Mouse (Mus musculus): Measurements from ENCODE around the gene A530016L24Rik. TPM values are rescaled to one million over a fixed set of nuclear protein-coding genes. Genes with fewer than 3 reads are reported as not detected.

Gene A530016L24Rik
- polyA plus RNA-seq, 1 experiment from 2014 or later: 0.13 TPM

DNA sequence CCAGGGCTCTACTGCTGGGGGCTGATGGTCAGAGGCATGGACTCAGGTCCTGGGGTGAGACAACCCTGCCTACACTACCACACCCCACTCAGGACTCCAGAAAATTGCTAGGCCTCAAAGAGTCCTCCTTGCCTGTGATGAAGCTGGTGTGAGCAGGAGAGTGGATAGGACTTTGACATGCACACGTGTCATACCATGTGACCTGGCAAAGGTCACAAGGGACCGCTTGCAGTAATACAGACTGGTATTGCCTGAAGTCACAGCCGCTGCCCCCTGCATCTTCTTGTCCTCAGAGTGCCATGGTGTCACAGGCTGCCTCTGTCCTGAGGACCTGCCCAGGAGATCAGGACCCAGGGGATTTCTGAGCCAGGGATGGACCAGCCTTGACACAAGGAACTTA, 24.7 kb upstream of the A530016L24Rik start:
- Histone ChIP-seq H3K4me2 (replicated peaks) (no peak overlapping the region), H3K9me3 (replicated peaks) (no peaks in the 10 kb centered on the region), H3K9ac (no peak overlapping the region), H3K4me3 (no peak overlapping the region), H3K36me3 (no peaks in the 10 kb centered on the region), H3K4me1 (peaks cover 20% of the 10 kb centered on the region), H3K27ac (no peak overlapping the region), H3K27me3 (peaks cover 10% of the 10 kb centered on the region; the same call in 1 of the 2 replicates)
- WGBS: 78% methylated on average over 3 of the region's 3 CpGs
- no peak for ATAC-seq (ENCODE audit: low FRiP score)

DNA sequence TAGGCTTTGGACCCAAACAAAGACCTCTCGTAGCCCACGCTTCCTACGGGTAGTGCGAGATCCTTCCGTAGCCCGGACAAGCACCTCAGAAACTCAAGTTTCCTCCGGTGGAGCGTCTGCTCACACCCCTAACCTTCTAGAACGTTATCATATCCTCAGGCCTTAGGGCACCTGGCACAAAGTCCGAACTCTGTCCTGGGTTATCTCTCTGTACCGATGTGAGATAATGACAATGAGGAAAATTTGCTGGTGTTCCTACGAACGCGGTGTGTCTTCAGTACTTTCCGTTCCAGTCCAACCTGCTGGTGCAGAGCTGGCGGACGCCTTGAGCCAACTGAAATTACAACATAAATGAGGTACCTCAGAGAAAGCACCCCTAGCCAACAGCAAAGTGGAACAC, 23.3 kb upstream of the A530016L24Rik start:
- Histone ChIP-seq H3K4me1 (peaks cover 31% of the 10 kb centered on the region), H3K36me3 (no peaks in the 10 kb centered on the region), H3K9me3 (replicated peaks) (no peaks in the 10 kb centered on the region), H3K4me2 (replicated peaks) (no peak overlapping the region), H3K9ac (no peak overlapping the region), H3K27me3 (peaks cover 6% of the 10 kb centered on the region), H3K4me3 (no peak overlapping the region), H3K27ac (no peak overlapping the region)
- WGBS: 90% methylated on average over 17 of the region's 17 CpGs
- no peak for ATAC-seq (ENCODE audit: low FRiP score)

DNA sequence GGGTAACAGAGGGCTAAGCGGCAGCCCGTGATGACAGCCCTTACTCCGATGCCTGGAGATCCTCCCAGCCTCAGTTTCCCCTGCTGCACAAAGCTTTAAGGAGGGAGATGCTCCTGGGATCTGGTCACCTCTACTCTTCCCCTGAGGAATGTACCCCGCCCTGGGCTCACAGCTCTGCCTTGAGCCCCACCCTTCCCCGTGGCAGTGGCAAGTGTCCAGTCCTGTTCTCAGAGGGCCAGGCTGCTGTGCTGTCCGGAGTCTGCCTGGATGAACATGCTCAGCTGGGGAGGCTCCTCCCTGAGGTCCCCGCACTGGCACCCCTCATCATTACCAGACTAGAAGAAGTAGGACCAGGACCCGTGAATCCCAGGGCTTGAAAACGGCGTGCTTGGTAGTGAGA, 21.9 kb upstream of the A530016L24Rik start:
- H3K27ac ChIP-seq: no peak overlapping the region
- H3K4me2 ChIP-seq (replicated peaks): no peak overlapping the region
- H3K4me3 ChIP-seq: no peak overlapping the region
- H3K4me1 ChIP-seq: peaks cover 32% of the 10 kb centered on the region
- WGBS: 81% methylated on average over 10 of the region's 10 CpGs
- H3K36me3 ChIP-seq: no peaks in the 10 kb centered on the region
- no peaks in the 10 kb centered on the region for H3K9me3 ChIP-seq (replicated peaks)
- no peak for ATAC-seq (ENCODE audit: low FRiP score)
- peaks cover 20% of the 10 kb centered on the region for H3K27me3 ChIP-seq
- 0 out of 2 replicates have a peak overlapping the region, but pooled peaks have one; percentile 4 for H3K9ac ChIP-seq

DNA sequence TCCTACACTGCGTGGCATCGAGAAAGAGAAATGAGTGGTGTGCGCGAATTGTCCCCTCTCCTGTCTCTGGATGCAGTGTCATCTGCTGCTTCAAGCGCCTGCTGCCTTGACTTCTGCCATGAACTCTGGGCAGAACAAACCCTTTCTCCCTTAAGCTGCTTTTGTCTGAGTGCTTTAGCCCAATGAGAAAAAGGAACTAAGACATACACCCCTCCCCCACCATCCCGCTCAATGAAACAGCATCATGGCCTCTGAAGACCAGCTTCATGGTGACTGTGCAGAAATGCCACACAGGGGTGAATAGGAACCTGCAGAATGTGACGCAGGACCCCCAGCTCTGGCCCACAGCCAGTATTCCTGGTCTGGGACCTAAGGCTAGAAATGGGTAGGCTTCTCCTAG, 19.9 kb upstream of the A530016L24Rik start:
- no peaks in the 10 kb centered on the region for H3K9me3 ChIP-seq (replicated peaks)
- WGBS: 85% methylated on average over 7 of the region's 7 CpGs
- H3K36me3 ChIP-seq: no peaks in the 10 kb centered on the region
- no peak overlapping the region for H3K9ac ChIP-seq
- peaks cover 35% of the 10 kb centered on the region for H3K27me3 ChIP-seq
- no peak for ATAC-seq (ENCODE audit: low FRiP score)
- peaks cover 28% of the 10 kb centered on the region for H3K4me1 ChIP-seq
- H3K4me2 ChIP-seq (replicated peaks): no peak overlapping the region
- no peak overlapping the region for H3K4me3 ChIP-seq
- H3K27ac ChIP-seq: peak overlapping the region; percentile 12; the same call in 1 of the 2 replicates

DNA sequence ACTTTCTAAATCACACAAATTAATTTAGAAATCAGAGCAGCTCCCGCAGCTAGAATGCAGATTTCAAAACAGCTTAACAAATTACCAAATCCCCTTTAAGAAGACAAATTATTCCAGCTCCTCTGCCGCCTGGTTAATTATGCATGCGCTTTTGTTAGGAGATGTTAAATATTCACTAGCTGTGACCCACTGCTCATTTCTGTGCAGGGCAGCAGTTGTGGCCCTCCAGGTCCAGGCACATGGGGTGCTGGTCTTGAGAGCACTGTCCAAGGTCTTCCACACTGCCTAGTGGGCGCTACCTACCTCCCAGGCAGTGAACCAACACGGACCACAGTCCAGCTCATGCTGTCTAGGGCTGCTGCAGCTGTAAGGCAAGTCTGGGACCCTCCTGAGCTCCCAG, 19.0 kb upstream of the A530016L24Rik start:
- WGBS: 43% methylated on average over 5 of the region's 5 CpGs
- no peak overlapping the region for H3K9ac ChIP-seq
- peaks cover 42% of the 10 kb centered on the region for H3K27me3 ChIP-seq
- no peak overlapping the region for H3K4me3 ChIP-seq
- H3K36me3 ChIP-seq: no peaks in the 10 kb centered on the region
- no peaks in the 10 kb centered on the region for H3K9me3 ChIP-seq (replicated peaks)
- peaks cover 28% of the 10 kb centered on the region for H3K4me1 ChIP-seq
- peak overlapping the region; percentile 12 for H3K27ac ChIP-seq
- H3K4me2 ChIP-seq (replicated peaks): no peak overlapping the region
- peak; percentile 42 for ATAC-seq (ENCODE audit: low FRiP score)

DNA sequence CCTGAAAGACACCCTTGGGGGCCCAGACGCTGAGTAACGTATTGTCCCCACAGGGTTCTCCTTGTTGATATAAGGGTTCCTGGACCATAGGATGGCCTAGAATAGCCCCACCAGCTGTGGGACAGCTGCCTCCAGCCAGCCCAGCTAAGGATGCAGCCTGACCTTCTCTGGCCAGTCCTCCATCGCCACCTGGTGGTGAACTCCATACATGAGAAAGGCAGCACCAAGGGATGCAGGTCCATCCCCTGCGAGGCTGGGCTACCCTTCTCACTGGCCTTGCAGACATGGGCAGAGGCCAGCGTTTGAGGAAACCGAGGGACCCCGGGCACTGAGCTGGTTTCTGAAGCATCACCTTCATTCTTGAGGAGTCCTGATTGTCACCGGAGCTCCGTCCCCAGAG, 15.5 kb upstream of the A530016L24Rik start:
- Histone ChIP-seq H3K9me3 (replicated peaks) (no peaks in the 10 kb centered on the region), H3K36me3 (no peaks in the 10 kb centered on the region), H3K27ac (no peak overlapping the region), H3K4me2 (replicated peaks) (no peak overlapping the region), H3K4me3 (no peak overlapping the region), H3K4me1 (peaks cover 17% of the 10 kb centered on the region), H3K9ac (no peak overlapping the region), H3K27me3 (peaks cover 57% of the 10 kb centered on the region)
- ATAC-seq (ENCODE audit: low FRiP score): peak; percentile 71
- WGBS: 24% methylated on average over 9 of the region's 9 CpGs

DNA sequence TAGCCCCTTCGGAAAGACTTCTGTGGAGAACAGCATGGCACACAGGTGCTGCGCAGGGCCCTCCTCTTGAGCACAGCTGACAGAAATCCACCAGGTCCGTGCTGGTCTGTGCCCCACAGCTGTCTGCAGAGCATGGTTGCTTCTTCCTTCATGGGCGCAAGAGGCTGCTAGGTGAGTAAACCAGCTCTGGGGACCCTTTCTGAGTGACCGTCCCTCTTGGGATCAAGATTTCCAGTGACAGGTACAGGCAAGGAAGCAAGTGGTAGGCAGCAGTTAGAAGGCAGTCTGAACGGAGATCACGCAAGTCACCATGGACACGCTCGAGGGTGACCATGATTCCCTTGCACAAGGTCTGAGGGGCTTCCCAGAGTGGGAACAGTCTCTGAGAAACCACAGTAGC, 287 bp downstream of the A530016L24Rik start:
- H3K36me3 ChIP-seq: no peaks in the 10 kb centered on the region
- no peak for ATAC-seq (ENCODE audit: low FRiP score)
- H3K4me2 ChIP-seq (replicated peaks): no peak overlapping the region
- H3K9ac ChIP-seq: no peak overlapping the region
- 90% methylated on average over 9 of the region's 9 CpGs for WGBS
- H3K9me3 ChIP-seq (replicated peaks): no peaks in the 10 kb centered on the region
- no peak overlapping the region for H3K27ac ChIP-seq
- H3K4me1 ChIP-seq: peaks cover 17% of the 10 kb centered on the region
- H3K4me3 ChIP-seq: no peak overlapping the region
- 0 out of 2 replicates have a peak, but pooled peaks cover 2% of the 10 kb centered on the region for H3K27me3 ChIP-seq

DNA sequence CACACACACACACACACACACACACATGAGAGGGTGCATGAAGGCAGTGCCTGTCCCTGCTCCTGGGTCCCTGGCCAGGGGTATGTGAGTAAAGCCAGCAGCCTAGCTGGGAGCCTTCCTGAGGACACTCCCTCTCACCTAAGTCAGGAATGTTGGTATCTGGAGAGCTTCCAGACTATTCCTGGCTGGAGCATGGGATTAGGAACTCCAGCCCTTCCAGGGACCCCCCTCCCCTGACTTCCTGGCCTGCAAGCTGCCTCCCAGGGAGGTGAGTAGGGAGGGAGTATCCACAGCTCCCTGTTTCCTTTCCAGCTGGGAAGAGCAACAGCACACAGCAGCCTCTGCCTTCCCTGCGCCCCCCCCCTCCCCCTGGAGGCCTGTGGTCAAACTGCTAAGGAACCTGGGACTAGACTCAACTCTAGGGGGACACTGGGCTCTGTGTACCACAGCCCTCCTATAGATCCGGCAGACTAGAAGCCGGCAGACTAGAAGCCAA, 1.2 kb downstream of the A530016L24Rik start:
- Histone ChIP-seq H3K36me3 (no peaks in the 10 kb centered on the region), H3K4me3 (no peak overlapping the region), H3K4me1 (peaks cover 17% of the 10 kb centered on the region), H3K9me3 (replicated peaks) (no peaks in the 10 kb centered on the region), H3K27ac (peak overlapping the region; percentile 19; the same call in 1 of the 2 replicates), H3K9ac (no peak overlapping the region), H3K4me2 (replicated peaks) (no peak overlapping the region), H3K27me3 (peaks cover 2% of the 10 kb centered on the region; the same call in 1 of the 2 replicates)
- WGBS: 20% methylated on average over 3 of the region's 3 CpGs
- peak; percentile 29; the same call in 1 of the 2 replicates for ATAC-seq (ENCODE audit: low FRiP score)

DNA sequence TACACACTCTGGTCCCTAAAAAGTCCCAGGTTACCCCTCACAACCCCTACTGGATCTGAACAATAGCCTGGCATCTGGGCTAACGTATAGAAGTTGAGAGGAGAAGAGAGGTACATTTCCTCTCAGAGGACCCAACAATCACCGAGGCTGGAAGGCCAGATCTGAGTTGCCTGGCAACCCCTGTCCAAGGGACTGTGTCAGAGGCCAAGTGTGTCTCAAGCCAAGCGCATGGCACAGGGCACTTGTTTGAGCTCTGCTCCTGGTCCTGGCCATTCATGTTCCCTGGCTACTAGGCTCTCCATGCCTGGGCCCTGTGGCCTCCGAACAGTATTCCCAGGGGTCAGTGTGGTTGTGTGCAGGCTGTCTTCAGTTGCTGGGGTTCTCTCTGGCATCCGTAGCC, 6.9 kb downstream of the A530016L24Rik start:
- H3K27me3 ChIP-seq: peaks cover 24% of the 10 kb centered on the region
- no peaks in the 10 kb centered on the region for H3K9me3 ChIP-seq (replicated peaks)
- H3K4me1 ChIP-seq: peaks cover 10% of the 10 kb centered on the region
- no peak for ATAC-seq (ENCODE audit: low FRiP score)
- no peak overlapping the region for H3K9ac ChIP-seq
- no peak overlapping the region for H3K4me2 ChIP-seq (replicated peaks)
- no peaks in the 10 kb centered on the region for H3K36me3 ChIP-seq
- no peak overlapping the region for H3K4me3 ChIP-seq
- no peak overlapping the region for H3K27ac ChIP-seq
- WGBS: 64% methylated on average over 5 of the region's 5 CpGs

DNA sequence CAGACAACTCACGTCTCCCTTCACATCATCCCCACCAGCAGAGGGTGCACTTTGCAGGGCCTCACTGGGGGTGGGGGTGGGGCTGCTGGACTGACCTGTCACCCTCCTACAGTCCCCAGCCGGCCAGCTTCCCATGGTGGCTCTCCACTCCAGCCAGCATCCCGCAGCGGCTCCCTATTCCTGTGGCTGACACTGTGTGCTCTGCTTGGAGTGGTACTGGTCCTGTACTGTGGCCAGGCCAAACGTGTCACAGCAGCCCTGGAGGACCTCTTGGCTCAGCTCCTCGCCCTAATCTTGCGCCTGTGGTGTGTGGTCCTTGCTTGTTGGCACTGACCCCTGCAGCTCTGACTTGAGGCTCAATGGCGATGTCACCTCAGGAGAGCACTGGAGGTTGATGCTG, 8.5 kb downstream of the A530016L24Rik start:
- ATAC-seq (ENCODE audit: low FRiP score): no peak
- whole genome bisulfite sequencing: 79% methylated on average over 8 of the region's 8 CpGs
- no peak overlapping the region for H3K4me3 ChIP-seq

DNA sequence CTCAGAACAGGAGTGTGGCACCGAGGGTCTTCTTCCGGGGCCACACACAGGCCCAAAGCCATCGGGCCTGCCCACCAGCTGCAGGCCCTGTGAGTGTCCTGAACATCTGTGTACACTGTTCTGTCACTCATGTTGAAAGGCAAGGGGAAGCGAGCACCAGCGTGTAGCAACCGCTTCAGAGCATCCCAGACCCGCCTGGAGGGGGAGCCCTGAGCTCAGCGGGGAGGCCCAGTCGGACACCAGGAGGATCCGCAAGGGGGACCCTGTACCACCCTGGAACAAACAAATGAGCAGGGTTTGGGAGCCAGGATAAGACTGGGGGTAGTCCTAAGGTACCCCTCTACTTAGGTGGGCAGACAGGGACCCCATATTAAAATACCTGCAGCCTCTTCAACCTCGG, 9.4 kb downstream of the A530016L24Rik start:
- H3K9ac ChIP-seq: no peak overlapping the region
- no peak overlapping the region for H3K4me3 ChIP-seq
- no peak overlapping the region for H3K4me2 ChIP-seq (replicated peaks)
- H3K9me3 ChIP-seq (replicated peaks): no peaks in the 10 kb centered on the region
- no peak for ATAC-seq (ENCODE audit: low FRiP score)
- peaks cover 28% of the 10 kb centered on the region for H3K27me3 ChIP-seq
- peaks cover 8% of the 10 kb centered on the region; the same call in 1 of the 2 replicates for H3K4me1 ChIP-seq
- H3K27ac ChIP-seq: no peak overlapping the region
- no peaks in the 10 kb centered on the region for H3K36me3 ChIP-seq
- 37% methylated on average over 11 of the region's 11 CpGs for WGBS

More for the DNA sequence above, 8.5 kb downstream of the A530016L24Rik start:
- peaks cover 4% of the 10 kb centered on the region; the same call in 1 of the 2 replicates for H3K4me1 ChIP-seq
- peaks cover 27% of the 10 kb centered on the region for H3K27me3 ChIP-seq
- H3K9ac ChIP-seq: no peak overlapping the region
- no peak overlapping the region for H3K4me2 ChIP-seq (replicated peaks)
- H3K9me3 ChIP-seq (replicated peaks): no peaks in the 10 kb centered on the region
- H3K36me3 ChIP-seq: no peaks in the 10 kb centered on the region
- H3K27ac ChIP-seq: no peak overlapping the region

DNA sequence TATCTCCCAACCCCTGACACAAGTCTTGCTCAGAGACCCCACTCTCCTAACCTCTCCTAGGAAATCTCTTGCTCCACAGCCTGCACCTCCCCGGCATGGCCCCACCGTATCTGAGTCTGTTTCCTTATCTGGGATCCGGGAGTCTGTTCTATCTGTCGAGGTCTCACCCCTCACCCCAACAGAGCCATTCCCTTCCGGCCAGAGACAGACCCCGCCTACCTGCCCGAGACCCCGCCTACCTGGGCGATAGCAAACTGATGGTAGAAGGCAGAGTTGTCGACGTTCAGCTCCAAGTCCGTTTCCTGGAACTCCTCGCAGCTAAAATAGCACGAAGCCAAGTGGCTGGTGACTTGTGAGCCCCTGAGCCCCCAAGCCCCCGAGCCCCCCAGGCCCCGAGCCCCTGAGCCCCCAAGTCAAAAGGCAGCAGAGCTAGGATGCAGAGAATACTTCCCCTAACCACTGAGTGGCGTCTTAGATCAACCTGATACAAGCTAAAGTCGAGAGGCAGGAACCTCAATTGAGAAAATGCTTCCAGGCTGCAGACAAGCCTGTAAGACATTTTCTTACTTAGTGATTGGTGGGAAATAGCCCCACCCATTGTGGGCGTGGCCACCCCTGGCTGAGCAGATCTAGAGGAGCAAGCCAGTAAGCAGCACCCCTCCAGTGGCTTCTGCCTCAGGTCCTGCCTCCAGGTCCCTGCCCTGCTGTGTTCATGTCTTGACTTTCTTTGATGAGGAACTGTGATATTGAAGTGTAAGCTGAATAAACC, 13.9 kb downstream of the A530016L24Rik start:
- Histone ChIP-seq H3K9me3 (replicated peaks) (no peaks in the 10 kb centered on the region), H3K4me3 (no peak overlapping the region), H3K9ac (no peak overlapping the region), H3K4me1 (peaks cover 28% of the 10 kb centered on the region), H3K27me3 (peaks cover 28% of the 10 kb centered on the region; the same call in 1 of the 2 replicates), H3K27ac (no peak overlapping the region), H3K4me2 (replicated peaks) (no peak overlapping the region), H3K36me3 (no peaks in the 10 kb centered on the region)
- 41% methylated on average over 19 of the region's 19 CpGs for WGBS
- ATAC-seq (ENCODE audit: low FRiP score): no peak

DNA sequence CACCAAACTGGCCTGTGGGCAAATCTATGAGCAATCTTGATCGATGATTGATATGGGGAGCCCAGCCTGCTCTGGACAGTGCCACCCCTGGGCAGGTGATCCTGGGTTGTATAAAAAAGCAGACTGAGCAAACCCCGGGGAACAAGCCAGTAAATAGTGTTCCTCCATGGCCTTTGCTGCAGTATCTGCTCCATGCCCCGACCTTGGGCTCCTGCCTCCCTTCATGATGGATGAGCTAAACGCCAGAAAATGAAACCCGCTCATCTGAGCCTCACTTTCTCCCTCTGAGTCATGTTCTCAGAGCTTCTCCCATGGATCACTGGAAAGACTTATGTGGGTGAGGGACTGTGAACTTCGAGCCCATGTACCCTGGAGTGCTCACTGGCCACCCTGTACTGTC, 17.0 kb downstream of the A530016L24Rik start:
- Histone ChIP-seq H3K36me3 (no peaks in the 10 kb centered on the region), H3K9ac (no peak overlapping the region; the same call in 1 of the 2 replicates), H3K4me2 (replicated peaks) (no peak overlapping the region), H3K4me1 (peaks cover 40% of the 10 kb centered on the region), H3K27me3 (peaks cover 46% of the 10 kb centered on the region), H3K27ac (no peak overlapping the region), H3K4me3 (no peak overlapping the region), H3K9me3 (replicated peaks) (no peaks in the 10 kb centered on the region)
- no peak for ATAC-seq (ENCODE audit: low FRiP score)
- WGBS: 80% methylated on average over 6 of the region's 6 CpGs

Measured in hindbrain, embryonic 12.5 days (tissue).